Mouse (Mus musculus) frontal cortex, postnatal 14 days (tissue): ENCODE results near the gene Cope.

ENCODE experiments used
- DNase-seq, 2 experiments: peaks; one replicate each; pipeline ENCODE4 v3.0.0; 2022; ENCODE audit warnings: low spot score in 2 of 2

Cope gene

GRCm38 (mm10) chr8:70302358-70302890 lies at the start of gene Cope, which contains the start of gene Ddx49:
Gene Cope (plus strand): TSS chr8:70302518.
Gene Ddx49 (minus strand): TSS chr8:70302489.
- peak; percentile 91 to 94 for DNase-seq

GRCm38 (mm10) chr8:70254628-70255027 lies 47.7 kb upstream of the Cope start:
- DNase-seq, result no peak

- no peak for DNase-seq
Measured at GRCm38 (mm10) chr8:70257456-70257855, 44.9 kb upstream of the Cope start.

- no peak for DNase-seq
Measured at GRCm38 (mm10) chr8:70258600-70258999, 43.7 kb upstream of the Cope start.

GRCm38 (mm10) chr8:70259043-70259442 lies 43.3 kb upstream of the Cope start:
- DNase-seq, result no peak

GRCm38 (mm10) chr8:70267674-70268073 lies 34.6 kb upstream of the Cope start:
- no peak for DNase-seq

GRCm38 (mm10) chr8:70268311-70268710 lies 34.0 kb upstream of the Cope start:
- no peak for DNase-seq

- peak; percentile 37 to 49 for DNase-seq
Measured at GRCm38 (mm10) chr8:70268799-70269565, 33.3 kb upstream of the Cope start.

- DNase-seq, result no peak
Measured at GRCm38 (mm10) chr8:70272949-70273348, 29.4 kb upstream of the Cope start.

GRCm38 (mm10) chr8:70274350-70274749 lies 28.0 kb upstream of the Cope start:
- DNase-seq, result no peak

GRCm38 (mm10) chr8:70276476-70276875 lies 25.8 kb upstream of the Cope start:
- no peak for DNase-seq

- no peak for DNase-seq
Measured at GRCm38 (mm10) chr8:70278175-70278574, 24.1 kb upstream of the Cope start.

- DNase-seq, result no peak
Measured at GRCm38 (mm10) chr8:70279266-70279665, 23.1 kb upstream of the Cope start.

GRCm38 (mm10) chr8:70281001-70281400 lies 21.3 kb upstream of the Cope start:
- DNase-seq, result no peak

GRCm38 (mm10) chr8:70282603-70283135 lies 19.6 kb upstream of the Cope start, which contains the start of gene Homer3:
Gene Homer3 (plus strand): TSS chr8:70282827.
- DNase-seq, result peak; percentile 65 to 69

- DNase-seq, result no peak
Measured at GRCm38 (mm10) chr8:70283136-70284077, 18.9 kb upstream of the Cope start.

GRCm38 (mm10) chr8:70284421-70284820 lies 17.9 kb upstream of the Cope start:
- DNase-seq, result no peak

GRCm38 (mm10) chr8:70285304-70285703 lies 17.0 kb upstream of the Cope start:
- DNase-seq, result no peak

- no peak for DNase-seq
Measured at GRCm38 (mm10) chr8:70286737-70287136, 15.6 kb upstream of the Cope start.

GRCm38 (mm10) chr8:70293988-70294405 lies 8.3 kb upstream of the Cope start:
- DNase-seq, result no peak

- no peak for DNase-seq
Measured at GRCm38 (mm10) chr8:70300881-70301280, 1.4 kb upstream of the Cope start.

- DNase-seq, result no peak
Measured at GRCm38 (mm10) chr8:70302901-70303300, 583 bp downstream of the Cope start.
